Mouse (Mus musculus) brain, embryonic 14.5 days (tissue): Measurements from ENCODE around the gene Gm5134.

Experiments
- CTCF ChIP-seq: fragments of 200-500 bp; IDR thresholded peaks from 2 replicates; pipeline ENCODE4 v1.5.1; 2012; ENCODE audit warnings: inconsistent platforms, mild to moderate bottlenecking, moderate library complexity, borderline replicate concordance; ENCODE audit not compliant: insufficient read depth, insufficient read length; ENCODE audit errors: extremely low read depth
- POLR2A ChIP-seq: fragments of 200-500 bp; IDR thresholded peaks from 2 replicates; pipeline ENCODE4 v1.6.1; 2012; ENCODE audit warnings: mild to moderate bottlenecking, inconsistent platforms, borderline replicate concordance; ENCODE audit not compliant: poor library complexity, insufficient read depth, insufficient read length, severe bottlenecking; ENCODE audit errors: extremely low read depth

DNA sequence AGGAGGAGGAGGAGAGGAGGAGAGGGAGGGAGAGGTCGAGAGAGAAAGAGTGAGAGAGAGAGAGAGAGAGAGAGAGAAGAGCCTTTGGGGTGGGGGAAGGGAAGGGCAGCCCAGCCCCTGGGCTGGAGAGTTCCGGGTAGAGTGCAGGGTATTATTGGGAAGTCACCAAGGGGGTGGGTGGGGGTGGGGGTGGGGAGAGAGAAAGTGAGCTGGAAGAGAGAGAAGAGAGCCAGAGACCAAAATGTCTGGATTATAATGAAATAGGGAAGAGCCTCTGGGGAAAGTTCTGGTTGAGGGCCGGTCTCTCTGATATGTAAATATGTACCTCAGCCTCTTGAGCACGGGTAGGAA, 73.7 kb downstream of the Gm5134 start:
- TF ChIP-seq POLR2A = no peak
- no peak for TF ChIP-seq CTCF
